Comparison of ENCODE assay signal across 8 mouse cellular contexts in genomic region chr2:179774440-179775110, GRCm38 (mm10).
DNase-seq lines count a peak whose midpoint lies in the region; ATAC-seq and TF ChIP-seq lines count a peak whose summit lies in the region.

No protein-coding gene starts in this region.

- H3K36me3 ChIP-seq in forebrain, embryonic 10.5 days (replicated peaks) = no peaks in the 10 kb centered on the region
- H3K36me3 ChIP-seq in forebrain, embryonic 16.5 days (ENCODE audit: control insufficient read depth, insufficient read depth) = no peaks in the 10 kb centered on the region
- no peaks in the 10 kb centered on the region for H3K36me3 ChIP-seq in intestine, embryonic 15.5 days
- H3K36me3 ChIP-seq in lung, postnatal 0 days (ENCODE audit: insufficient read depth, low read length) = no peaks in the 10 kb centered on the region
- H3K36me3 ChIP-seq in liver, embryonic 12.5 days = no peaks in the 10 kb centered on the region

- no peak for TF ChIP-seq EP300 in lung, postnatal 0 days (IDR thresholded peaks at IDR 0.05)

- TF ChIP-seq CTCF in lung, postnatal 0 days (IDR thresholded peaks at IDR 0.05) = no peak

- peaks cover 45% of the 10 kb centered on the region for H3K4me1 ChIP-seq in forebrain, embryonic 10.5 days
- peaks cover 8% of the 10 kb centered on the region; the same call in 1 of the 2 replicates for H3K4me1 ChIP-seq in forebrain, embryonic 16.5 days (replicated peaks; ENCODE audit: control insufficient read depth, insufficient read depth, low read length)
- H3K4me1 ChIP-seq in intestine, embryonic 15.5 days (replicated peaks) = 0 out of 2 replicates have a peak, but pooled peaks cover 6% of the 10 kb centered on the region
- peaks cover 2% of the 10 kb centered on the region; the same call in 1 of the 2 replicates for H3K4me1 ChIP-seq in lung, postnatal 0 days (ENCODE audit: insufficient read depth, low read depth, low read length)
- no peaks in the 10 kb centered on the region for H3K4me1 ChIP-seq in liver, embryonic 12.5 days

- no peak overlapping the region for H3K4me2 ChIP-seq in forebrain, embryonic 16.5 days (ENCODE audit: low read length)
- peak overlapping the region; percentile 16 for H3K4me2 ChIP-seq in intestine, embryonic 15.5 days (replicated peaks)
- no peak overlapping the region for H3K4me2 ChIP-seq in lung, postnatal 0 days (replicated peaks; ENCODE audit: low read depth, low read length)
- no peak overlapping the region for H3K4me2 ChIP-seq in liver, embryonic 12.5 days

- no peak overlapping the region for H3K4me3 ChIP-seq in forebrain, embryonic 10.5 days
- H3K4me3 ChIP-seq in forebrain, embryonic 16.5 days (replicated peaks; ENCODE audit: low read length) = no peak overlapping the region
- H3K4me3 ChIP-seq in intestine, embryonic 15.5 days (replicated peaks) = no peak overlapping the region
- no peak overlapping the region for H3K4me3 ChIP-seq in lung, postnatal 0 days (ENCODE audit: low read depth, low read length)
- no peak overlapping the region for H3K4me3 ChIP-seq in liver, embryonic 12.5 days

- peaks cover 10% of the 10 kb centered on the region; the same call in 1 of the 2 replicates for H3K27me3 ChIP-seq in forebrain, embryonic 10.5 days (ENCODE audit: poor library complexity, severe bottlenecking)
- no peaks in the 10 kb centered on the region for H3K27me3 ChIP-seq in forebrain, embryonic 16.5 days (replicated peaks; ENCODE audit: control insufficient read depth, insufficient read depth, low read length)
- no peaks in the 10 kb centered on the region for H3K27me3 ChIP-seq in intestine, embryonic 15.5 days (replicated peaks)
- H3K27me3 ChIP-seq in lung, postnatal 0 days (replicated peaks; ENCODE audit: insufficient read depth, low read length) = 0 out of 2 replicates have a peak, but pooled peaks cover 6% of the 10 kb centered on the region
- no peaks in the 10 kb centered on the region for H3K27me3 ChIP-seq in liver, embryonic 12.5 days (replicated peaks)

- H3K27ac ChIP-seq in forebrain, embryonic 10.5 days = peak overlapping the region; percentile 56
- no peak overlapping the region for H3K27ac ChIP-seq in forebrain, embryonic 16.5 days (ENCODE audit: low read length)
- no peak overlapping the region for H3K27ac ChIP-seq in intestine, embryonic 15.5 days
- H3K27ac ChIP-seq in lung, postnatal 0 days (ENCODE audit: low read length) = no peak overlapping the region
- H3K27ac ChIP-seq in liver, embryonic 12.5 days = no peak overlapping the region

- no peak; the same call in 1 of the 2 replicates for ATAC-seq in forebrain, embryonic 16.5 days
- ATAC-seq in intestine, embryonic 15.5 days = peak; percentile 71
- ATAC-seq in lung, postnatal 0 days = peak; percentile 48
- no peak for ATAC-seq in liver, embryonic 12.5 days

- DNase-seq in forebrain, embryonic 10.5 days (ENCODE audit: extremely low spot score, low spot score) = no peak
- peak; percentile 51 for DNase-seq in cerebellum, adult 8-10 months
- DNase-seq in lung, postnatal 0 days (ENCODE audit: low spot score) = peak; percentile 42
- DNase-seq in c-Kit-positive CD71-positive TER-119-positive erythroid progenitor cells, embryonic 14.5 days (ENCODE audit: low spot score) = no peak
- DNase-seq in spleen, adult 12 weeks (ENCODE audit: low spot score) = no peak

- no peaks in the 10 kb centered on the region for H3K9me3 ChIP-seq in forebrain, embryonic 10.5 days
- no peaks in the 10 kb centered on the region for H3K9me3 ChIP-seq in forebrain, embryonic 16.5 days (ENCODE audit: control insufficient read depth, low read length)
- no peaks in the 10 kb centered on the region for H3K9me3 ChIP-seq in intestine, embryonic 15.5 days
- no peaks in the 10 kb centered on the region for H3K9me3 ChIP-seq in lung, postnatal 0 days (ENCODE audit: low read length)
- no peaks in the 10 kb centered on the region for H3K9me3 ChIP-seq in liver, embryonic 12.5 days (replicated peaks)

- no peak overlapping the region for H3K9ac ChIP-seq in forebrain, embryonic 16.5 days (replicated peaks; ENCODE audit: low read depth, low read length)
- H3K9ac ChIP-seq in intestine, embryonic 15.5 days = no peak overlapping the region
- H3K9ac ChIP-seq in lung, postnatal 0 days (replicated peaks; ENCODE audit: low read depth) = no peak overlapping the region
- no peak overlapping the region for H3K9ac ChIP-seq in liver, embryonic 12.5 days

- WGBS in forebrain, embryonic 10.5 days = 12% methylated on average over 13 of the region's 13 CpGs
- 21% methylated on average over 13 of the region's 13 CpGs for WGBS in forebrain, embryonic 16.5 days
- 16% methylated on average over 13 of the region's 13 CpGs for WGBS in intestine, embryonic 15.5 days
- WGBS in lung, postnatal 0 days = 19% methylated on average over 13 of the region's 13 CpGs
- WGBS in liver, embryonic 12.5 days (ENCODE audit: insufficient replicate concordance) = 18% methylated on average over 13 of the region's 13 CpGs

Comparison
In these comparisons a context has a peak if more than half of its experiments do, and no peak if none do; other contexts are left out.
1. DNase-seq: peak in cerebellum, adult 8-10 months (single experiment) and lung, postnatal 0 days (single experiment); none in forebrain, embryonic 10.5 days (single experiment), c-Kit-positive CD71-positive TER-119-positive erythroid progenitor cells, embryonic 14.5 days (single experiment) and spleen, adult 12 weeks (single experiment).
2. ATAC-seq: peak in intestine, embryonic 15.5 days (single experiment) and lung, postnatal 0 days (single experiment); none in forebrain, embryonic 16.5 days (single experiment) and liver, embryonic 12.5 days (single experiment).